Mouse (Mus musculus) liver, embryonic 15.5 days (tissue): Measurements from ENCODE around the gene Pde7b. TPM values are rescaled to one million over a fixed set of nuclear protein-coding genes. Genes with fewer than 3 reads are reported as not detected.

Experiments used
- ATAC-seq: fragments of 200-750 bp; cut with Nextera tagmentation; 2 replicates; pipeline ENCODE4 v1.8.0; 2017; ENCODE audit warnings: moderate number of reproducible peaks, mild to moderate bottlenecking, moderate library complexity; ENCODE audit not compliant: insufficient read depth
- H3K27ac ChIP-seq: fragments of 300-500 bp; sonication (generic); replicated peaks from 2 replicates; pipeline ENCODE4 v1.5.1; 2015; ENCODE audit warnings: mild to moderate bottlenecking, inconsistent platforms
- H3K27me3 ChIP-seq: fragments of 300-500 bp; sonication (generic); 2 replicates; pipeline ENCODE4 v1.6.1; 2015; ENCODE audit warnings: mild to moderate bottlenecking, inconsistent platforms
- H3K36me3 ChIP-seq: fragments of 300-500 bp; sonication (generic); replicated peaks from 2 replicates; pipeline ENCODE4 v1.6.1; 2015; ENCODE audit warnings: moderate library complexity, mild to moderate bottlenecking, inconsistent platforms
- H3K4me1 ChIP-seq: fragments of 300-500 bp; sonication (generic); replicated peaks from 2 replicates; pipeline ENCODE4 v1.6.1; 2015; ENCODE audit warnings: inconsistent platforms
- H3K4me2 ChIP-seq: fragments of 300-500 bp; sonication (generic); 2 replicates; pipeline ENCODE4 v1.6.1; 2015; ENCODE audit warnings: moderate library complexity, mild to moderate bottlenecking, inconsistent platforms
- H3K4me3 ChIP-seq: fragments of 300-500 bp; sonication (generic); replicated peaks from 2 replicates; pipeline ENCODE4 v1.5.1; 2015; ENCODE audit warnings: mild to moderate bottlenecking, inconsistent platforms
- H3K9ac ChIP-seq: fragments of 300-500 bp; sonication (generic); 2 replicates; pipeline ENCODE4 v1.6.1; 2015; ENCODE audit warnings: moderate library complexity, mild to moderate bottlenecking, inconsistent platforms
- H3K9me3 ChIP-seq: fragments of 300-500 bp; sonication (generic); replicated peaks from 2 replicates; pipeline ENCODE4 v1.6.1; 2016; ENCODE audit warnings: inconsistent platforms
- WGBS: fragments of 180-500 bp; shearing (Covaris S2); methylation state at CpG from one replicate; pipeline ENCODE4 v1.1.7; 2015; ENCODE audit warnings: mixed read lengths; ENCODE audit not compliant: insufficient replicate concordance; 5-methylcytosine and 5-hydroxymethylcytosine counted together
- polyA plus RNA-seq: library from polyadenylated mRNA; unstranded; fragments of >200 nt; fragmentation: Nextera tagmentation; extraction: Ambion mirVana; gene quantifications from 2 replicates; pipeline ENCODE4 v1.2.1, GENCODE M21; 2015

Pde7b gene
- polyA plus RNA-seq, 1 experiment from 2014 or later: 0.25 TPM

DNA sequence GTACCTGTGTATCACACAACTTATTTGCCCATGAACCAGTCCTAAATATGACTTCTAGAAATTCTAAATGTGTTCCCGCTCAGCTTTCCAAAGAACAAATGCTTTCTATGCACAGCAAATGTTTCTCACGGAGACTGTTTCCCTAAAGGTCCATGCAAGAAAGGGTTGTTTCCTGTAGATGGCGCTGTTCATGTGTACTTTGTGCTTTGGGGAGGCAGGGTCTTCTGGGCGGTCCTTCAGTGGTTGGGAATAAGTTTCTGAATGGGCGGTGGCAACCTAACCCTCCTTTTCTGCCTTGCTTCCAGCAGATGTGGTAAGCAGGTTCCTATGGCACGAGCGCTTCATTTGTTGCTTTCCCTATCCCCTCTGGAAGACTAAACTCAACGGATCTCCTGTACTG is 54.3 kb downstream of the Pde7b start:
- H3K4me1 ChIP-seq: no peaks in the 10 kb centered on the region
- H3K4me2 ChIP-seq: no peak overlapping the region
- H3K9ac ChIP-seq: no peak overlapping the region
- WGBS: 74% methylated on average over 8 of the region's 8 CpGs
- no peaks in the 10 kb centered on the region for H3K36me3 ChIP-seq
- ATAC-seq: no peak
- no peaks in the 10 kb centered on the region for H3K9me3 ChIP-seq
- H3K4me3 ChIP-seq: no peak overlapping the region
- no peaks in the 10 kb centered on the region for H3K27me3 ChIP-seq
- H3K27ac ChIP-seq: no peak overlapping the region

DNA sequence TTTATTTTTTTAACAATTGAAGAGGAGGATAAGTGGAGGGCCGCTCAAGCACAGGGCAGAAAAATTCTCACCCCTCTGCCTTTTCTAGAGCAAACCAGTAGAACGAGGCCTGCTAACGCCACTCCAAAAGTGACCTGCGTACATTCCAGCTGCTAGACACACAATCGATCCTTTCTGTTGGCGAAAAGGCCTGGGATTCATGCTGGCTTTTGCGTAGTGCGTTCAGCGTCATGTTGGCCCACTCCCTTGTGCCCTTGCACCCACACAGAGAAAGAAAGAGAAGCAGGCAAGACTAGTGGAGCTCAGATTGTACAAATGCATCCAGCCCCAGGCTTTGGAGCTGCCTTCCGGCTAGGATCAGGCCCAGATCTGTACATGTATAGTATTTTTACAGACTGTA is 55.4 kb downstream of the Pde7b start:
- no peaks in the 10 kb centered on the region for H3K4me1 ChIP-seq
- no peak for ATAC-seq
- H3K27ac ChIP-seq: no peak overlapping the region
- no peak overlapping the region for H3K9ac ChIP-seq
- H3K36me3 ChIP-seq: no peaks in the 10 kb centered on the region
- no peaks in the 10 kb centered on the region for H3K27me3 ChIP-seq
- H3K9me3 ChIP-seq: no peaks in the 10 kb centered on the region
- H3K4me2 ChIP-seq: no peak overlapping the region
- 79% methylated on average over 10 of the region's 10 CpGs for WGBS
- no peak overlapping the region for H3K4me3 ChIP-seq

DNA sequence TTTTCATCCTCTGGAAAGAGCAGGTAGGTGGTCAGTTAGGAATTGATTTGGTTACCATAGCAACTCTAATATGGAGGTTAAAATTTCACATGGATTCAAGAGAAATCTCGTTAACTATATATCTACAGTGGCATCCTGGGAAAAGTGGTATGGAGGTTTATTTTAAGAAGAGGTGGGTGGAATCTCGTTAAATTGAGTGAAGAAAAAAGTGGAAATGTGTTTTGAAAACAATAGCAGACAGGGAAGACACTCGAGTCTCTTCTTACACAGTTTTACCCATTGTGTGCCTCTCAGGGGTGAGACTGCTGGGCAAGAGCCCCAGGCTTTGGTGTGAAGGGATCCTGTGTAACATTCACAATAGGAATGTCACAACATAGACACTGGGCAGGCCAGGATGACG is 56.3 kb downstream of the Pde7b start:
- H3K36me3 ChIP-seq: no peaks in the 10 kb centered on the region
- no peak for ATAC-seq
- no peak overlapping the region for H3K4me3 ChIP-seq
- H3K4me1 ChIP-seq: no peaks in the 10 kb centered on the region
- no peak overlapping the region for H3K4me2 ChIP-seq
- WGBS: 47% methylated on average over 4 of the region's 4 CpGs
- no peak overlapping the region for H3K9ac ChIP-seq
- H3K27ac ChIP-seq: no peak overlapping the region
- no peaks in the 10 kb centered on the region for H3K27me3 ChIP-seq
- no peaks in the 10 kb centered on the region for H3K9me3 ChIP-seq

DNA sequence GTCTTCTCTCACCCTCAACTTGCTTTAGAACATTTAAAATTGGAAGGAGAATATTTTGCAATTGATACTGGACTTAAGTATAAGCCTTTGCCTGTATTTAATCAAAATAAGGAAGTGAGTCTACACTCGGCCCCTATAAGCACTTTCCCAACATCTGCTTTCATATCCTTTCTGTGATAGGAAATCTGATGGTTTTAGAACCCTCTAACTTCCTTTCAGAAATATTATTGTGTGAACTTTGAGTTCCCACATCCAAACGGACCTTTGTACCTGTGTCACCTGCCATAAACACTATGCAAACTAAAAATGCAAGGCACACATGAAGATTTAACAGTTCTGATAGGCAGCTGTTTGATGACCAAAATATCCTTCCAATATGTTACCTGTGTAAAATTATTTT is 58.2 kb downstream of the Pde7b start:
- no peaks in the 10 kb centered on the region for H3K36me3 ChIP-seq
- no peaks in the 10 kb centered on the region for H3K27me3 ChIP-seq
- 12% methylated on average over 2 of the region's 2 CpGs for WGBS
- no peaks in the 10 kb centered on the region for H3K4me1 ChIP-seq
- H3K4me2 ChIP-seq: no peak overlapping the region
- H3K9ac ChIP-seq: no peak overlapping the region
- no peak overlapping the region for H3K4me3 ChIP-seq
- H3K27ac ChIP-seq: no peak overlapping the region
- ATAC-seq: no peak
- H3K9me3 ChIP-seq: no peaks in the 10 kb centered on the region

DNA sequence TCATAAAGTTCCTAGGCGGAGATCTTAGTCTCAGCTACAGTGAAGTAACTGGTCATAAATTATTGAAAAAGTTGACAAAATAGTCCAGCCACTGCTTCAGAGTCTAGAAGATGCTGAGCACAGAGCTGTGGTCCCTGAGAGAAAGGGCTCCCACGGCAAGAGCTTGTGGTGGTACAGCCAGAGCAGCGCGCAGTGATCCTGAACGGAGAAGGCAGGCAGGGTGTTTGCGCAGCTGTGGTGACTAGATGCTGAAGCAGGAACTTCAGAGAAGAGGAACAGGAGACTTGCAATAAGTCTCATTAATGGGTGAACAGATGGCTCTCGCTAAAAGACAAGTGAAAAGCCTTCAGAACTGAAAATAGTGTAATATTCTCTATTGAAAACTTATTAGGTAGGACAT is 61.9 kb downstream of the Pde7b start:
- no peak overlapping the region for H3K9ac ChIP-seq
- H3K9me3 ChIP-seq: no peaks in the 10 kb centered on the region
- no peaks in the 10 kb centered on the region for H3K27me3 ChIP-seq
- whole genome bisulfite sequencing: 49% methylated on average over 7 of the region's 7 CpGs
- no peak overlapping the region for H3K27ac ChIP-seq
- H3K4me1 ChIP-seq: no peaks in the 10 kb centered on the region
- no peak for ATAC-seq
- no peak overlapping the region for H3K4me3 ChIP-seq
- H3K36me3 ChIP-seq: no peaks in the 10 kb centered on the region
- no peak overlapping the region for H3K4me2 ChIP-seq

DNA sequence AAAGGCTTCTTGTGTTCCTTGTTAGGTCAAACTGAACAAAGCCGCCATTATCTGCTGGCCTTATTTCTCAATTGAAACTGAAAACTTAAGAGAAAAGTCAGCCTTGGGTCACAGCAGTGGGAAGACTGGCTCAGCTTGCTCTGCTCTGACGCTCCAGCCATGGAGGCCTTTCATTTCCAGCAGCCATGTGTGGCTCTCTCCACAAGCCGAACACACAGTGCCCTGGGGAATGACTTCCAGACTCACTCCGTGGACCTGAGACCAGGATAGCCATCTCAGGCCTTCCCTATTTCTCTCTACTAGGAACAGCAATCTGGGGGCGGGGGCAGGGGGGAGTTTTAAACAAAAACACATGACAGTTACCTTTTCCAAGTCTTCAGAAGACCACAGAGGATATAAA is 63.2 kb downstream of the Pde7b start:
- Histone ChIP-seq H3K9me3 (no peaks in the 10 kb centered on the region), H3K27ac (no peak overlapping the region), H3K36me3 (no peaks in the 10 kb centered on the region), H3K4me2 (no peak overlapping the region), H3K4me1 (no peaks in the 10 kb centered on the region), H3K4me3 (no peak overlapping the region), H3K9ac (no peak overlapping the region), H3K27me3 (no peaks in the 10 kb centered on the region)
- WGBS: 72% methylated on average over 5 of the region's 5 CpGs
- ATAC-seq: no peak

DNA sequence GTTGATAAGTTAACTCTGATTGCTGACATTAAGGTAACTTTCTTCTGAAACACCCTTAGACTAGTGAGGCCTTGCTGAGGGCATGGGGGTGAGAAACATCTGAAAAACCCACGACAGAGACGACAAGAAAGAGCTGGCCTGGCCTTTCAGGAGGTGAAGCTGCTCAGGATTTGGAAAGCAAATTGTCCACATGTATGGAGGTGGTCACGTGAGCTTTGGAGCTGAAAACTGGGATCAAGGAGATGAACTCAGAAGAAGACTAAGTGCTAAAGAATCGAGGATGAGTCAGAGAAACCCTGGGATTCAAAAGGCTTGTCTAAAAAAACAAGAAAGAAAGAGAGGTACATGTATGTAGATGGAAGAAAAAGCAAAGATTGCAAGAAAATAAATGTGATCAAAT is 65.2 kb downstream of the Pde7b start:
- Histone ChIP-seq H3K9me3 (no peaks in the 10 kb centered on the region), H3K27me3 (no peaks in the 10 kb centered on the region), H3K4me2 (no peak overlapping the region), H3K36me3 (no peaks in the 10 kb centered on the region), H3K9ac (no peak overlapping the region), H3K27ac (no peak overlapping the region), H3K4me1 (no peaks in the 10 kb centered on the region), H3K4me3 (no peak overlapping the region)
- ATAC-seq: no peak
- WGBS: 43% methylated on average over 4 of the region's 4 CpGs

DNA sequence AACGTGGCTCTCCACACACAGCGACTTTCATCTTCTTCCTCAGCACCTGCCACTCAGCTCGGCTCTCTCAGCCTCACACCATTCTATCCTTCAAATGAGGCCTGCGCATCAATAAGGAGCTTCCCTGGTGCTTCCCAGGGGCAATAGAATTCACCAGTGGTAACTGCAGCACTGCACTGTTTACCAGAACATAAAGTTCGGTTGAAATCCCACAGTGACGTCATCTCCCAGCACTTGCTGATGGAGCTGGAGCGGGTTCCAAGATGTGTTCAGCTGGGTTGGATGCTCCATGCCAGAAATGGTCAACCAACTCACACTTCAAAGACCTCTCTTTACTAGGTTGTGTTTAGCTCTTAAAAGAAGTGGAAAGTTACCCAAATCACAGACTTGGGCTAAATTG is 65.6 kb downstream of the Pde7b start:
- H3K4me1 ChIP-seq: no peaks in the 10 kb centered on the region
- H3K27ac ChIP-seq: no peak overlapping the region
- 72% methylated on average over 7 of the region's 7 CpGs for WGBS
- no peak overlapping the region for H3K9ac ChIP-seq
- H3K4me2 ChIP-seq: no peak overlapping the region
- H3K9me3 ChIP-seq: no peaks in the 10 kb centered on the region
- H3K27me3 ChIP-seq: no peaks in the 10 kb centered on the region
- no peak overlapping the region for H3K4me3 ChIP-seq
- ATAC-seq: no peak
- H3K36me3 ChIP-seq: no peaks in the 10 kb centered on the region

DNA sequence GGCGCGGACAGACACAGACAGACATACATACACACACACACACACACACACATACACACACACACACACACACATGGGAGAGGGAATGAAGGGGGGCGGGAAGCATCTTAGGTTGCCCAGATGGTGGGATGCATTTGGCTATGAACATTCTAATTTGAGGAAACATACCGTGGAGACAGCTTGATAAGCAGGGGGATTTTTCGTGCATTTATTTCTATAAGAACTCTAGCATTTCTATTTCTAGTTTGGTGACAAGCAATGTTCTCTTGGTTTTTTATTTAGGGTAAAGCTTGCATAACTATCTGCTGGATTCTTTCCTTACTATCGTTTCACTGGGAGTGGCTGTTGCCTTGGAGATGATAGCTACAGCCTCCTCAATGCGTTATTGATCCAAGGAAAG is 66.2 kb downstream of the Pde7b start:
- Histone ChIP-seq H3K4me2 (no peak overlapping the region), H3K27me3 (no peaks in the 10 kb centered on the region), H3K27ac (no peak overlapping the region), H3K9ac (no peak overlapping the region), H3K4me1 (no peaks in the 10 kb centered on the region), H3K36me3 (no peaks in the 10 kb centered on the region), H3K9me3 (no peaks in the 10 kb centered on the region), H3K4me3 (no peak overlapping the region)
- 72% methylated on average over 7 of the region's 7 CpGs for WGBS
- no peak for ATAC-seq

DNA sequence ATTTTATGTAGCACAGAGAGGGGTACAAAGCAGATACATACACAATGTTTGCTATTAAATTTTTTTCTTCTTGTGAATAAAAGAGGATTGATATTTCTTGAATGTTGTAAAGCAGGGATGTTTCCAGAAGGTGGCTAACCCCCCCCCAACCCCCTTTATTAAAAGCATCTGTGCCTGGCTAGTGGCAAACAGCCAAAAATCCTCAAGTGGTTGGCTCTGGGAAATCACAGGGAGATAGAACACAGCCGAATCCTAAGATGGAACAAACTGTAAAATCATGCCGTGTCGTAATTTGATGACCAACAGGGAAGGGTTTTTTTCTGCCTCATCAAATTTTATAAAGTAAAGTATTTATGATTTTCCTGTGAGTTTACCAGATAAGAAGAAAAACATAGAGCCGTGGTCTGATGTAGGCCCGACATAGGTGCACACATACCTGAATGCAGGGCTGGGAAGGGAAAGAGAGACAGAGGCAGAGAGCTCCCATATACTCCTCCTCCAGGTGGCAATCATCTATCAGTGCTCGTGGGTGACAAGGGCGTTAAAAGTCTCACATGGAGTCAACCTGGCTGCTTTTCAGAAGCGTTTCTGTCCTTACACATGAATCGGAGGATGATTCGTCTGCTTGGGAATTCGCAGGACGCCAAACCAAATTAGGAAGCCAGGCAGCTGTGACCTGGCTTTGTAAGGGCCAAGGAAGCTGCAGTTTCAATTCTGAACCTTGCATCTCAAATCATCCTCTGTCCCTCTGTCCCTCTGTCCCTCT is 67.4 kb downstream of the Pde7b start:
- Histone ChIP-seq H3K9ac (no peak overlapping the region), H3K4me1 (no peaks in the 10 kb centered on the region), H3K4me3 (no peak overlapping the region), H3K27ac (no peak overlapping the region), H3K9me3 (no peaks in the 10 kb centered on the region), H3K4me2 (no peak overlapping the region), H3K27me3 (no peaks in the 10 kb centered on the region), H3K36me3 (no peaks in the 10 kb centered on the region)
- no peak for ATAC-seq
- WGBS: 68% methylated on average over 12 of the region's 12 CpGs

DNA sequence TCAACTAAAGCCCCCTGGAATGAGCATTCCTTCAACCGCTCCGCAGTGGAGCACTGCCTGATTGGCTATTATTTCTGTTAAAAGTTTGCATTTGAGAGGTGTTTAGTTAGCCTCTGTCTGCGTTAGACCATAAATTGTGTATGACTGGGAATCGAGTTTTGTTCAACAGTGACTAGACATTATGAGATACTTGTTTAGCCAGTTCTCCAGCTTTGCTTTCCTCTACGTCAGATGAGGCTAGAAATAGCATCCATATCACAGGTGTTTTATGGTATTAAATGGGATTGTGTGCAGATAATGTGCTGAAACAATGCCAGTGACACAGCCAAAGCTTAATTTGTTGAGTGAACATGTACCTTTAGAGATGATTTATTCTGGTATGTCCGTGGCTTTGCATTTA is 70.3 kb downstream of the Pde7b start:
- H3K4me3 ChIP-seq: no peak overlapping the region
- H3K9me3 ChIP-seq: no peaks in the 10 kb centered on the region
- H3K36me3 ChIP-seq: no peaks in the 10 kb centered on the region
- no peak overlapping the region for H3K9ac ChIP-seq
- H3K4me1 ChIP-seq: no peaks in the 10 kb centered on the region
- no peak for ATAC-seq
- no peaks in the 10 kb centered on the region for H3K27me3 ChIP-seq
- H3K4me2 ChIP-seq: no peak overlapping the region
- no peak overlapping the region for H3K27ac ChIP-seq
- 67% methylated on average over 6 of the region's 6 CpGs for WGBS

DNA sequence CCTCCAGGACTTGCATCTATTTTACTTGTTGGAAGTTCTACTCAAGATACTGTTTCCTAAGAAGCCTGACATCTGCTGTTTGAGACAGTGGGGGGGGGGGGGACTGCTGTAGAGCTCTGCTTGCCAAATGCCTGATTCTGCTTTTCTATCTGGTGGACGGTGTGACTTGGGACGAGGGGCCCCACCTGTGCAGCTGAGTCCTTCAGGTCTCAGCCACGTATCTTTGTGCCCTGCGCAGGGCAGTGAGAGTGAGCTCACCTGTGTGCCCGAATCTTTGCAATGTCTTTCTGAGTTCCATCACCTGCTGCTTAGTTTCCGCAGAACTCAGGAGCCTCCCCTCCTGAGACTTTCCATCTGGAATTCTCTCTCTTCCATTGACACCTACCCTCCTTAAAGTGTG is 70.7 kb downstream of the Pde7b start:
- Histone ChIP-seq H3K9ac (no peak overlapping the region), H3K27me3 (no peaks in the 10 kb centered on the region), H3K36me3 (no peaks in the 10 kb centered on the region), H3K4me2 (no peak overlapping the region), H3K9me3 (no peaks in the 10 kb centered on the region), H3K4me1 (no peaks in the 10 kb centered on the region), H3K27ac (no peak overlapping the region), H3K4me3 (no peak overlapping the region)
- no peak for ATAC-seq
- WGBS: 67% methylated on average over 6 of the region's 6 CpGs
